In genomic region chr19:22178549-22178948, GRCm38 (mm10) we compare ENCODE assay signal across 22 mouse cellular contexts. TPM values are rescaled to one million over a fixed set of nuclear protein-coding genes. Genes with fewer than 3 reads are reported as not detected.
"Had no signal": no experiment of that assay in that cellular context is flagged by ENCODE, and none has a peak within 500 bp of the region (broad histone marks: within the 10 kb centered on the region; RNA-seq: fewer than 3 reads in every experiment).

No protein-coding gene starts in this region.

- H3K36me3 ChIP-seq: lung, embryonic 15.5 days; midbrain, embryonic 10.5 days; midbrain, embryonic 12.5 days; neural tube, embryonic 13.5 days; neural tube, embryonic 15.5 days had no signal

- ATAC-seq: liver, postnatal 0 days; lung, postnatal 0 days; midbrain, embryonic 16.5 days had no signal

- H3K4me3 ChIP-seq: lung, embryonic 15.5 days; midbrain, embryonic 10.5 days; midbrain, embryonic 12.5 days; myocyte; neural tube, embryonic 13.5 days; neural tube, embryonic 15.5 days had no signal

- DNase-seq: liver, postnatal 0 days; lung, adult 2 months; lung, postnatal 14 days; lung, postnatal 36 days; midbrain, embryonic 14.5 days; retina, postnatal 1 day; right cerebral cortex, adult 18-20 months; right cerebral cortex, postnatal 25 days; right cerebral cortex, postnatal 4 days; spleen, adult 18-20 months; thymus, adult 2 months; thymus, postnatal 25 days; thymus, postnatal 4 days had no signal

- H3K27me3 ChIP-seq: lung, embryonic 15.5 days; midbrain, embryonic 12.5 days; neural tube, embryonic 13.5 days; neural tube, embryonic 15.5 days had no signal

RNA-seq across cellular contexts. Expression of gene Trpm3, which starts 39.7 kb away (rescaled TPM):
- total RNA-seq: megakaryocyte-erythroid progenitor cell, adult 5-6 weeks had no signal
